Mouse (Mus musculus) spleen, embryonic (tissue): ENCODE measurements around the gene C330021F23Rik.

Experiments
- CTCF ChIA-PET: fragments of 350-600 bp; sonication (Branson Sonifier 250); formaldehyde crosslinking; loops from one replicate; lab custom pipeline; 2022; lab: Charles Lee

Gene C330021F23Rik

DNA sequence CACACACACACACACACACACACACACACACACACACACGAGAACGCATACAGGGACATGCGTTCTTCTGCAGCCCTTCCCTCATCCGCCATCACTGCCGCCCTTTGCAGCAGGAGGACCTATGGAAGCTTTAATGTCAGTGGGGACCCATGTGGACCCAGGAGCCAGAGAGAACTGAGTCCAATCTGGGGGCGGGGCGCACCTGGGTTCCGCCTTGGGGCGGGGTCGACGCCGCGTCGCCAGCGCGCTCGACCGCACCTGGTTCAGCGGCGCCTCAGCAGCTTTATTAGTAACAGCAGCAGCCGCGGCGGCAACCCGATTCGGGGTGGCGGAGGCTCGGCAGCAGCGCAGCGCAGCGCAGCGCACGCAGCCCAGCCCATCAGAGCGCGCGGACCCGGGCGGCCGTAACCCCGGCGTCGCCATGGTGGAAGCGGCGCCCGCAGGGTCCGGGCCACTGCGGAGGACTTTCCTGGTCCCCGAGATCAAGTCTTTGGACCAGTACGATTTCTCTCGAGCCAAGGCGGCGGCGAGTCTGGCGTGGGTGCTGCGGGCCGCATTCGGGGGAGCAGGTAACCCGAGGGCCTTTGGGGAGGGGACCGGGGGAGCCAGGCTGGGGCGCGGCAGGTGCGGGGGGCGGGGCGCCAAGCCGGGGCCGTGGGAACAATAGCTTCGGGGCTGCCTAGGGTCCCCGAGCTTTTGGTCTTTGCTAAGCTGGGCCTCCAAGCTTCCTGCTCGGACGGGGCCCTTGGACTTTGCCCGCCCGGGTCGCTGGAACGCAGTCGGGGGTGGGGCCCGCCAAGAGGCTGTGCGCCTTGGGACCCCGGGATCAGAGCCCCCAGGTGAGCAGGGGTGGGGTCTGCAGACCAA is 19.8 kb downstream of the C330021F23Rik start:
- CTCF ChIA-PET = no interaction called here

- CTCF ChIA-PET = no interaction called here
Observed at GRCm38 (mm10) chr8:3588258-3588633, 20.5 kb downstream of the C330021F23Rik start.

DNA sequence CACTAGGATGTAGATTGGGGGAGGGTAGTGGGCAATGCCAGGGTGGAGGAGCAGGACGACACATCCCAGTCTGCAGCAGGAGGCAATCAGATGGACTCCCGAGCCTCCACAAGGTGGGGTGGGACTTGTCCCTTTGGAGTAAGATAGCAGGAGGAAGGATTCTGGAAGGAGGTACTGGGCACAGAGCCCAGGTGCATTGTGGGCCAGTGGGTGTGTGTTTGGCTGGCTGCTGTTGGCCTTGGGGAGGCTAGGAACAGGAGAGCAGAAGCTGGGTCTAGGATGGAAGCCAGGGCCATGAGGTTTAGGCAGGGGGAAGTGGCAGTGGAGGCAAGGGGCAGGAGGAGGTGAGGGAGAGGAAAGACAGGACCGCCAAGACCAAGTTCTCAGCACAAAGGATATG is 25.7 kb downstream of the C330021F23Rik start:
- CTCF ChIA-PET = no interaction called here

- CTCF ChIA-PET = no interaction called here
Observed at GRCm38 (mm10) chr8:3594466-3594865, 26.7 kb downstream of the C330021F23Rik start.

DNA sequence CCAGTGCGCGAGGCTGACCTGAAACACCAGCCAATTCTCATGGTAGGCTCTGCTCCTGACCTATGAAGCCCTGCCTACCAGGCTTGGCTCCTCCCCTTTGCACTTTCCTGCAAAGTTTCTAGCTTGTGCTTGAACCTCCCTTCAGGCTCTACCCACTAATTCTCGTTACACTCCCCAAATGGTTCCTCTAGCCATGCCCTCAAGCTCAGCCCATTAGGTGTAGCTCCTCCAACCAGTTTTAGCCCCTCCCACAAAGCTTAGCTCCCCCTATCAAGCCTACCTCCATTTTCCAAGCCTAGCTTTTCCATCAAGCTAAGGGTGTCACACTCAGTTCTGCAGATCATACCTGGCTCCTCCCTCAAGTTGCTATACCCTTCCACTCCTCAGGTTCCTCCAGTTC is 30.3 kb downstream of the C330021F23Rik start:
- CTCF ChIA-PET = no interaction called here

DNA sequence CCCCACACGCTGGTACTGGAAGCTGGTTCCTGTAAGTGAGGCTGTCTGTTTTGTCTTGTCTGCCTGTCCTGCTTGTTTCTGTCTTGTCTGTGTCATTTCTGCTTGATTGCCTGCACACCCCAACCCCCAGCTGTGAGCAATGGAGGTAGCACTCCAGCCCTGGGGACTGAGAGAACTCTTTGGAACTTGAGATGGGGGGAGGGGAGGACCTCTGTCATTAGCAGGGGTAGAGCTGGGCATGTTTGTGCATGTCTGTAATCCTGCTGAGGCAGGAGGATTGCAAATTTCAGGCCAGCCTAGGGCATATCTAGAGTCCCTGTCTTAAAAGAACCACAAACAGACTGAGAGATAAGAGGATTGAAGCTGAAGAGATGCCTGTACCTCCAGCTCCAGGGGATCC is 31.4 kb downstream of the C330021F23Rik start:
- CTCF ChIA-PET = no interaction called here

DNA sequence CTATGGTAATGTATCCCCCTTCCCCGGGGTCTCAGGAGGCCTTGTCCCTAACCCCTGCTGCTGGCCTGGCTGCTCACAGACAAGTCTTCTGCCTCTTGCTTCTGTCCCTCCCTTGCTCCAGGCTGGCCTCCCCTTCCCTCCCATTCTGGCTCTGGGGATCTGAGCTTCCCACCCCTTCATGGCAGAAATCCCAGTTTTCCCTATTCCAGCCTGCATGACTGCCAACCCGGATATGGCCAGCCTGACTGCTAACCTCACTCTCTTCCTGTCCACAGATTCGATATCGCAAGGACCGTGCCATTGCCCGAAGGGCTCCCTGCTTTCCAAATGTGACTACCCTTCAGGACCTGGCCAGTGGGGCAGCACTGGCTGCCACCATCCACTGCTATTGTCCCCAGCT is 32.6 kb downstream of the C330021F23Rik start:
- CTCF ChIA-PET = no interaction called here

GRCm38 (mm10) chr8:3603439-3603838 is 35.6 kb downstream of the C330021F23Rik start:
- CTCF ChIA-PET = interaction anchor here (0.5 to 0.6 kb wide), 3 partner anchors 7 to 131 kb away, joined by 3 to 8 read pairs (median 5); no protein-coding TSS in a partner anchor

- CTCF ChIA-PET = no interaction called here
Observed at GRCm38 (mm10) chr8:3606593-3606992, 38.8 kb downstream of the C330021F23Rik start.

GRCm38 (mm10) chr8:3607822-3608221 is 40.0 kb downstream of the C330021F23Rik start:
- CTCF ChIA-PET = no interaction called here

DNA sequence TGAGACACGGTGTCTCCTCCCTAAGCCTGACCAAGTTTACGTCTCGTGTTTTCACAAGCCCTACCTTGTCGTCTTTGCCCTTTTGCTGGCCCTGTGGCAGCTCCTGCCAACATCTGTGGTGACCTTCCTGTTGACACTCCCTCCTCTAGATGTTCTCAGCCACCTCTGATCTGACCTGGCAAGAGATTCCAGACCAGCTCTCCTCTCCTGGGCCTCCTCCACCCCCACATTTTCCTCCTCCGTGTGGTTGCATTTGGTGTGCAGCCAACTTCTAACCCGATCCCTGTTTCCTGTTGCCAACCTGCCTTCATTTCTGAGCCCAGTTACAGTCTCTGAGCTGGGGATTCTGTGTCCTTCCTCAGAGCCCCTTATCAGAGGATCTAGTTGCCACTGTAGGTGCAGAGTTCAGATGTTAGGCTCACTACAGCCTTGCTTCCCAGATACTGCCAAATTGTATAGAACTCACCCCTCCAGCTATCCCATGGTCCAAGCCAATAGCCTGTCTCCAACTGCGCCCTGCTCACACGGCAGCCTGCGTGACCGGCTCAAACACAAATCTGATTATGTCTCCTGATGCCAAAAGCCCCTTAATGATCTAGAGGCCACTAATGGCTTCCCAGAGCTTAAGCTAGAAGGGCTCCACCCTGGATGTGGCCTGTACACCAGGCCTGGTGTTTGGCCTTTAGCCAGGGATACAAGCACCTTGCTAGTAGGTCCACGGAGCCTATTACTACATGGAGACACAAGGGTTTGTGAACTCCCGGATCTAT is 41.4 kb downstream of the C330021F23Rik start:
- CTCF ChIA-PET = no interaction called here

GRCm38 (mm10) chr8:3609816-3610150 is 42.0 kb downstream of the C330021F23Rik start:
- CTCF ChIA-PET = no interaction called here

DNA sequence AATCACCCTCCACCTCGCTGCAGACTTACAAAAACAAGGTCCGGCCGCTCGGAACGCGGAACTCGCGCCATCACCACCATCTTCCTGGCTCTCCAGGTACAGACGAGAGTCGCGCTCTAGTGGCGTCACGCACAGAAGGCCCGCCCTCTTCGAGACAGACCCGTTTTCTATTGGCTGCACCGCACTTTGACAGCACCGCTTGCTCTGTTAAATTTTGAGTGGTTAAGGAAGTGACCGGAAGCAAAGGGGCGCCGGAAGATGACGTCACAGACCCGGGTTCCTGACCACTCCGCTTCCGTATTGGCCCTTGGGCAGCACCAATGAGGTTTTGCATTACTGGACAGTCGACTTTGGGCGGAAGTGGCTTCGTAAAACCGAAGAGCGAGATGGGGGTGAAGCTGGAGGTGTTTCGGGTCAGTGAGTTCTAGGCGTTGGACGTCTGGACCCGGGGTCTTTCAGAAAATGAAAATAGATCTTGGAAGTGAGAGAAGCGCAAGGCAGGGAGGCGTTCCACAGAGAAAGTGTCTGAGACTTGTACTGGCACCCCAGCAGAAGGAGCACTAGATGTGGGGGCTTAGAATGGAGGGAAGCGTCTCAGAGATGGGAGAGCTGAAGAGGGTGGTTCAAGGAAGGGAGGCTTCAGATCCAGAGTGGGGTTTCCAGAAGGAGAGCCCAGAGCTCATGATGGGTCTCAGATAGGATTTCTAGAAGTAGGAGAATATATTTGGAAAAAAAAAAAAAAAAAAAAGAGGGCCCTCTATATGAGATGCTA is 53.6 kb downstream of the C330021F23Rik start, which contains the start of the genes Xab2 and Pet100:
Gene Xab2 (minus strand): TSS at position 118 of the 772 bp plus-strand sequence.
Gene Pet100 (plus strand): TSS at position 350 of the 772 bp plus-strand sequence.
- CTCF ChIA-PET = interaction anchor here (0.6 kb wide), 1 partner anchor 64 kb away, joined by 4 read pairs; no protein-coding TSS in a partner anchor

DNA sequence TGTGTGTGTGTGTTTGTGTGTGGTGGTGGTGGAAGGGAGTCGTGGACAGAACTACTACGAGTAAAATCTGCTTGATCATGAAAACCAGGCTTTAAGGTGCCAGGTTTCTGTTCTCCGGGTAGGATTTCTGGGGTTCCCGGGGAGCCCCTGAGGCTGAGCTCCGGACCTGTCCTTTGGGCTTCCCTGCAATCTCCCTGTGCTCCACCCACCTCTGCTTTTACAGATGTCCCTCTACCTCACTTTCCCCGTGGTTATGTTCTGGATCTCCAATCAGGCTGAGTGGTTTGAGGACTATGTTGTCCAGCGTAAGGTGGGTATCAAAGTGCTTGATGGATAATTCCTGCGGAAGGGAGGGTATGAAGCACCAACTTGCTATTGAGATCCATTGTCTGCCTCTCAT is 54.3 kb downstream of the C330021F23Rik start:
- CTCF ChIA-PET = no interaction called here

DNA sequence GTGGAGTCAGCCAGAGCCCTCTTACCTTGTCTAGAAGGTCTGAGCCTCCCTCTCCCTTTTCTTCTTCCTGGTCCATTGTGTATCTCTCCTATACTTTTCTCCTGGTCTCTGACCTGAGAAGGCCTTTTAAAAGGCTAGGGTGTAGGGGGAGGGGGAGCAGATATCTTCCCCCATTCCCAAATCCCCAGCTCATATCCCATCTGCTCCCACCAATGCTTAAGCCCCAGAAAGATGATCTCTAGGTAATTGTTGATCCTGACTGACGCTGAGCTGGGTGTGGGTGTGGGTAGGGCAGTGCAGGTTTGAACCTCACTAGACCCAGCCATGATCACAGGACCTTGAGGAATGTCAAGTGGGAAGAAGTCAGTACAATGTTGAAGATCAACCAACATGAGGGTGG is 57.7 kb downstream of the C330021F23Rik start, which contains the start of gene Pcp2:
Gene Pcp2 (minus strand): TSS at position 101 of the 400 bp plus-strand sequence.
- CTCF ChIA-PET = no interaction called here

GRCm38 (mm10) chr8:3626971-3627370 is 59.2 kb downstream of the C330021F23Rik start:
- CTCF ChIA-PET = no interaction called here

- CTCF ChIA-PET = interaction anchor here (0.5 kb wide), 1 partner anchor 64 kb away, joined by 7 read pairs; no protein-coding TSS in a partner anchor
Observed at GRCm38 (mm10) chr8:3628014-3628413, 60.2 kb downstream of the C330021F23Rik start.

- CTCF ChIA-PET = interaction anchor here (0.5 to 0.6 kb wide), 2 partner anchors 8 to 976 kb away, joined by 3 read pairs; no protein-coding TSS in a partner anchor
Observed at GRCm38 (mm10) chr8:3630647-3631477, 63.1 kb downstream of the C330021F23Rik start, which contains the start of gene Stxbp2. Stxbp2 (plus strand) TSS chr8:3630955.

- CTCF ChIA-PET = interaction anchor here (0.5 kb wide), 2 partner anchors 8 to 33 kb away, joined by 3 to 4 read pairs; no protein-coding TSS in a partner anchor
Observed at GRCm38 (mm10) chr8:3631478-3631875, 63.7 kb downstream of the C330021F23Rik start.
